Mouse (Mus musculus) G1E-ER4 (cell line): Measurements from ENCODE around the gene Amn. TPM values are rescaled to one million over a fixed set of nuclear protein-coding genes. Genes with fewer than 3 reads are reported as not detected.

Experiments
- GATA1 ChIP-seq: IDR thresholded peaks from one replicate; pipeline ENCODE4 v1.8.0; 2012; ENCODE audit warnings: low read length, inconsistent platforms
- polyA plus RNA-seq: library from polyadenylated mRNA; stranded (reverse); fragments of >175 nt; gene quantifications from 2 replicates; pipeline ENCODE4 v1.2.3, GENCODE M21; 2012

Gene Amn
- polyA plus RNA-seq: not detected in 2 replicates

- no peak for TF ChIP-seq GATA1
These were observed at the start of gene Amn for GRCm38 (mm10) chr12:111270629-111271277. TSS of gene Amn (plus strand) at chr12:111271095.

DNA sequence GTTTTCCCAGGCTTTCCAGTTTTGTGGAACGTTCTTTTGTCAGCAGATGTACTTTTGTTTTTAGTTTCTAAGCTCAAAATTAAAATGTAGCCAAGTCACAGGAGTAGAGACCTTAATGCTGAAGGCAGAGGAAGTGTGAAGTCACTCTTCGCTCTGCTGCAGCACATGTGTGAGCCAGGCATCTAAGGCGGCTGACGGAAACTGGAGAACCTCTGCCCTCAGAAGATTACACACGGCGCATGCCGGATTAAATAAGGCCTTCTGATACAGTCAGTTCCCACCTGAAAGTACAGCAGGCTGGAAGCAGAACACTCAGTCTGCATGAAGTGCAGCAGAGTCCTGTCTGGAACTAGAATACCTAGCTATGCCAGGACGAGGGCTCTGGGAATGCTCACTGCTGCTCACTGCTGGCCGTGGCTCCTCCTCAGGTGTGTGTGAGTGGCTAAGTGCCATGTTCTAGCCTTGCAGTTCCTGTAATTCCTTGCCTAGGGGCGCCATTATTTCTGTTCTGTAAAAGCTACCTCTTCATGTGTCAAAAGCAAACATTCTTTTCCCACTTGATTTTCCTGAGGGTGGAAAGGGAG is 45.6 kb upstream of the Amn start:
- no peak for TF ChIP-seq GATA1

- TF ChIP-seq GATA1: no peak
These were observed 43.5 kb upstream of the Amn start for GRCm38 (mm10) chr12:111227410-111227809.

DNA sequence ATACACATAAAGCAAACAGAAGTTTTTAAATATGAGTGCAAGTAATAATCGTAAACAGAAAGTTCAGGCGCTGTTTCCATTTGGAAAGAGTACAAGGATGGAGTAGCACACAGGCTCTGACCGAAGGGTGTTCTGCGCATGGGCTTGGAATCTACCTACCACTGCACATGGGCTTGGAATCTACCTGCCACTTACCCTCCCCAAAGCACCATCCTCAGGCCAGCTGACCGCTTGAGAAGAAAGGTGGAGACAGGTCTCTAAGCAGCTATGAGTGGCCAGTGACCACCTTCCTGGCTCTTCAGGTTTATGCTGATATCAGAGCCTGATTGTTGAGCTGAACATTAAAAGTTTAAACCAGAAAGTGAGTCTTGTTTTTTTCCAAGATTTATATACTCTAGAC is 42.4 kb upstream of the Amn start:
- TF ChIP-seq GATA1: no peak

DNA sequence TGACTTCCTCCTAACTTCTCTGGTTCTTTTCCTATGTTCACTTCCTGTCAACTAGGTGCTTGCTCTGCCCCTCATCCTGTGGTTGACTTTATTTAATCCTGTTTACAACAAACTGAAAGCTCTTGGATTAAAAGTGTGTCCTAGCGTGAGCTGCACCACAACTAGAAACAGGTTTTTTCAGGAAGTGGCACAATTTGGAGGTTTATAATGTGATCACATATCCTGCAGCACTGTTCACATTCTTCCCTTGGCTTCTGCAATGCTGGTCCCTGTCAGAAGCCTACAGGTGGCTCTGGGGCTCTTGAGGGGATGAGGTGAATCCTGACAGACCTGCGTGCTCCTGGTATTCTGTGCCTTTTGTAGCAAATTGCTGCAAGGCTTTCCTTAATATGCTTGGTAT is 40.1 kb upstream of the Amn start:
- TF ChIP-seq GATA1: no peak

DNA sequence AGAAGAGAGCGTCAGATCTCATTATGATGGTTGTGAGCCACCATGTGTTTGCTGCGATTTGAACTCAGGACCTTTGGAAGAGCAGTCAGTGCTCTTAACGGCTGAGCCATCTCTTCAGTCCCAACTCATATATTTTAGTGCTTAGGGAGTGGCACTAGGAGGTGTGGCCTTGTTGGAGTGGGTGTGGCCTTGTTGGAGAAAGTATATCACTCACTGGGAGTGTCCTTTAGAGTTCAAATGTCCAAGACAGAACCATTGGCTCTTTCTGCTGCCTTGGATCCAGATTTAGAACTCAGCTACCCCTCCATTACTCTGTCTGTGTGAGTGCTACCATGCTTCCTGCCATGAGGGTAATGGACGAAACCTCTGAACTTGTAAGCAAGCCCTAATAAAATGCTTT is 37.1 kb upstream of the Amn start:
- no peak for TF ChIP-seq GATA1

DNA sequence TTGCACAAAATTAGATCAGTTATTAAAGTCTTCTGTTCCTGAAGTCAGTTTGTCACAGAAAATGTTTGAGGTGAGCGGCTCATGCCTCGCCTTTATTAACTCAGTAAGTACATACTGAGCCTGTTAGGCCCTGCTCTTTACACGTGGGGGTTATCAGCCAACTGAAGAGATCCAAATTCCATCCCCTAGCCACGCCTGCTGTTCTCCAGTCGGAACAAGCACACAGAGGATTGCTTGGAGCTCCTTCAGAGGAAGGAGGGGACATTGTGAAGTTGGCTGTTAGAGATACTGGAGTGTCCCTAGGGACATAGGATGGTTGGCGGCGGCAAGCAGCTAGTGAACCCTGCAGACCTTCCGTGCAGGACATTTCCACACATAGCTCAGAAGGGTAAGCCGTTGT is 36.5 kb upstream of the Amn start:
- no peak for TF ChIP-seq GATA1

DNA sequence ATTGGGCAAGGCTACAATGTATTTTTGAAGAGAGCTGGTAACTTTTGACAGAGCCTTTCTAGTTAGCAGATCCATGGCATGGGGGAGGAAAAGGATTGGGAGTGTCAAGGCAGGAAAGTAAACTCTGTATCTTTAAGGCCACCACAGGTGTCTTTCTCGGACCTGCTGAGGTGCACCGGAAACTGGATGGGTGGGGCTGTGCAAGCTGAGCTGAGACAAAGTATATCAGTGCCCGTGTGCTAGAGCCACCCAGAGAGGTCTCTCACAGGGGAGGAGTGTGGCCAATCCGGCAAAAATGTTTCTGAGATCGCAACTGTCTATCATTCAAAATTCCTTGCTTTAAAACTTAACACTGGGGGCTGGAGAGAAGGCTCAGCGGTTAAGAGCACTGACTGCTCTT is 35.3 kb upstream of the Amn start:
- TF ChIP-seq GATA1: no peak

DNA sequence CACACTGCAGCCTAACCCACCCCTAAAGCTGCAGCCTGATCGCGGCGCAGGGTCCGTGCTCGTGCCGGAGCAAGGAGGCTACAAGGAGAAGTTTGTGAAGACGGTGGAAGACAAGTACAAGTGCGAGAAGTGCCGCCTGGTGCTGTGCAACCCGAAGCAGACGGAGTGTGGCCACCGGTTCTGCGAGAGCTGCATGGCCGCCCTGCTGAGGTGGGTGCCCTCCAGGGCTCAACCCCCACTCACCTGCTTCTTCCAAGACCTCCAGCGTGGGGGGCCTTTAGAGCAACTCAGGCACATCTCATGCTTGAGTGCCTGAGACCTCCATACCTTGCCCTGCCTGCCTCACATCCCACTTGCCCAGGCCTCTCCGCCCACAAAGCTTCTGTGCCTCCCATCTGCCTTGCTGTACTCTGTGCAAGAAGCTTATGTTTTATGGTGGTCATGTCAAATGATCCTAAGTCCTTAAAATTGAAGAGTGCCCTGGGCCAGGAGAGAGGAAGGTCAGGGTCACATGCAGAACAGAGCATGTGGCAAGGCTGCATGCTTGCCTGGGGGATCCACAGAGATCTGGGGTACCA is 33.2 kb upstream of the Amn start:
- no peak for TF ChIP-seq GATA1

- no peak for TF ChIP-seq GATA1
These were observed 32.5 kb upstream of the Amn start for GRCm38 (mm10) chr12:111238345-111238744.

GRCm38 (mm10) chr12:111238778-111239177 is 32.1 kb upstream of the Amn start:
- no peak for TF ChIP-seq GATA1

DNA sequence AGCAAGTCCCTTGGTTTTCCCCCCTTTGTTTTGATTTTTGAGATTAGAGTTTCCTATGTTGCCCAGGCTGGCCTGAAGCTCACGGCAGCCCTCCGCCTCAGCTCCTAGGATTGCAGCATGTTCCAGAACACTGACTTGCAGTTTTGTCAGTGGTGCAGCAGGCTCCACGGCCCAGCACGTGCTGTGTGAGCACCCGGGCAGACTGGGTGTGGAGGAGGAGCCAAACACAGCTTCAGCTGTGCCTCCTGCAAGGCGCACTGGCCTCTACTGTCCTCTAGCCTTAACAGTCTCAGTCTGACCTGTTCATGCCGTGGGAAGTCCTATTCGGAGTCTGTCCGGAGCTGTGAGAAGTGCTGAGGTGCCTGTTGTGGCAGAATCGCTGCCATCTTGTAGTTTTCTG is 31.0 kb upstream of the Amn start:
- no peak for TF ChIP-seq GATA1

GRCm38 (mm10) chr12:111241916-111242315 is 29.0 kb upstream of the Amn start:
- no peak for TF ChIP-seq GATA1

GRCm38 (mm10) chr12:111242346-111242745 is 28.5 kb upstream of the Amn start:
- no peak for TF ChIP-seq GATA1

DNA sequence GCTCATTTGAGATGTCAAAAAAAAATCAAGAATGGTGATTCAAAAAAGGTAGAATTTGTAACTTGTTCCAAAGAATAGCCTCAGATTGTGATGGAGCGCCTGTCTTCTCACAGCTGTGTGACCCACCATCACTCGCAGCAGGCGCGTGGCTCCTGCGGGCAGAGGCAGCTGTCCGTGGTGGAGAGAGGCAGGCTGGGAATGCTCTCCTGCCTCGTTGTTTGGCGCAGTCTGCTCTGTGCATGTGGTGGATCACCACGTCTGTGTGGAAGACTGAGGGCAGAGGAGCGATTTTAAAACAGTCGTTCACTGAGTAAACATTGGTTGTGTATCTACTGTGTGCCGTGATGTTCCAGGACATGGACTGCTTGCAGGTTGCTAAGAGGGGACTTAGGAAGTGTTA is 27.2 kb upstream of the Amn start:
- TF ChIP-seq GATA1: no peak

- no peak for TF ChIP-seq GATA1
These were observed 25.8 kb upstream of the Amn start for GRCm38 (mm10) chr12:111245070-111245469.

DNA sequence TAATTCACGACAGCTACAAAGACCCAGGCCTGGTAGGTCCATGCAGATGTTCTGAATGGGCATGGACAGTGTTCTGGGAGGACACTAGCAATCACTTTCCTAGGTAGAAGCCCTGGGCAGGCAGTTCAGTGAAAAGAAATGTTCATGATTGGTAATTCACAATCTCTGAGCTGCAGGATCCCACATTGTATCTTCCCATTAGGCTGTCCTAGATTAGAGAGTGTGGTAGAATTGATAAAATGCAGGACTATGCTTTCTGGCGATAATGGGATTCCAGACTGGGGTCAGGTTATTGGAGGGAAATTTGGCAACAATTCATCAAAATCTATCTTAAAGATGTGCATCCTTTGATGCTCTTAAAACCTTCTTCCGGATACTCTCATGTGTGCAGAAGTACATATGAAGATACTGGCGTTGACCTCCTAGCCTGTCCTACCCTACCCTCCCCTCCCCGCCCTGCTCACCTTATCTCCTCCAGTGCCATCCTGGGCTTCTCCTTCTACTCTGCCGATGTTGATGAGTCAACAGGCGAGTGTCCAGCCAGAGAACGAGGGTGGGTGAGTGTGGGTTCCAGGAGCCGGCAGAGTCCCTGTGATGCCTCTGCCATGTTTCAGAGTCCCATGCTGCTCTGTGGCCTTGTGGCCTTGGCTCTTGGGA is 24.0 kb upstream of the Amn start:
- no peak for TF ChIP-seq GATA1

DNA sequence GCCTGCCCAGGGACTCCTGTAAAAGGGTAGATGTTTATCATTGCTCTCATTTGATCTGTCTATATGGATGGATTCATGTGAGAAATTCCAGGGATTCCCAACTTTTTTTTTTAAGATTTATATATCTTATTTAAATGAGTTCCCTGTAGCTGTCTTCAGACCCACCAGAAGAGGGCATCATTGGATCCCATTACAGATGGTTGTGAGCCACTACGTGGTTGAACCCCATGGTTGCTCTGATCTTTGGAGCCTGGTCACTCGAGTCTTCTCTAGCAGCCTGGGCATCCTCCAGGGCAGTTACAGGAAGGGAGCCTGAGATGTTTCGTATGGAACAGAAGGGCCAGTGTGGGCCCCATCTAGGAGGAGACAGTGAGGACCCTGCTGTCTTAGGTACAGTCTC is 21.8 kb upstream of the Amn start:
- no peak for TF ChIP-seq GATA1
